Mouse (Mus musculus) forebrain, embryonic 12.5 days (tissue): ENCODE results near the gene Gm28048. TPM values are rescaled to one million over a fixed set of nuclear protein-coding genes. Genes with fewer than 3 reads are reported as not detected.

Experiments
- ATAC-seq: fragments of 200-750 bp; cut with Nextera tagmentation; 2 replicates; pipeline ENCODE4 v1.8.0; 2017; ENCODE audit warnings: moderate TSS enrichment; ENCODE audit not compliant: low FRiP score
- H3K27ac ChIP-seq: fragments of 300-500 bp; sonication (generic); 2 replicates; pipeline ENCODE4 v1.5.1; 2016; ENCODE audit warnings: mild to moderate bottlenecking
- H3K27me3 ChIP-seq: fragments of 300-500 bp; sonication (generic); 2 replicates; pipeline ENCODE4 v1.6.1; 2016; ENCODE audit warnings: mild to moderate bottlenecking
- H3K36me3 ChIP-seq: fragments of 300-500 bp; sonication (generic); replicated peaks from 2 replicates; pipeline ENCODE4 v1.6.1; 2016; ENCODE audit warnings: mild to moderate bottlenecking
- H3K4me1 ChIP-seq: fragments of 300-500 bp; sonication (generic); 2 replicates; pipeline ENCODE4 v1.6.1; 2016
- H3K4me2 ChIP-seq: fragments of 300-500 bp; sonication (generic); 2 replicates; pipeline ENCODE4 v1.6.1; 2016; ENCODE audit warnings: mild to moderate bottlenecking, moderate library complexity
- H3K4me3 ChIP-seq: fragments of 300-500 bp; sonication (generic); replicated peaks from 2 replicates; pipeline ENCODE4 v1.5.1; 2016; ENCODE audit warnings: mild to moderate bottlenecking
- H3K9ac ChIP-seq: fragments of 300-500 bp; sonication (generic); 2 replicates; pipeline ENCODE4 v1.6.1; 2016; ENCODE audit warnings: mild to moderate bottlenecking
- H3K9me3 ChIP-seq: fragments of 300-500 bp; sonication (generic); 2 replicates; pipeline ENCODE4 v1.6.1; 2016
- WGBS: fragments of 180-500 bp; shearing (Covaris S2); methylation state at CpG from one replicate; pipeline ENCODE4 v1.1.7; 2016; 5-methylcytosine and 5-hydroxymethylcytosine counted together
- polyA plus RNA-seq: library from polyadenylated mRNA; unstranded; fragments of >200 nt; fragmentation: Nextera tagmentation; extraction: Ambion mirVana; gene quantifications from 2 replicates; pipeline ENCODE4 v1.2.1, GENCODE M21; 2016

Gm28048 gene
- polyA plus RNA-seq, 1 experiment from 2014 or later: 4.7 TPM

DNA sequence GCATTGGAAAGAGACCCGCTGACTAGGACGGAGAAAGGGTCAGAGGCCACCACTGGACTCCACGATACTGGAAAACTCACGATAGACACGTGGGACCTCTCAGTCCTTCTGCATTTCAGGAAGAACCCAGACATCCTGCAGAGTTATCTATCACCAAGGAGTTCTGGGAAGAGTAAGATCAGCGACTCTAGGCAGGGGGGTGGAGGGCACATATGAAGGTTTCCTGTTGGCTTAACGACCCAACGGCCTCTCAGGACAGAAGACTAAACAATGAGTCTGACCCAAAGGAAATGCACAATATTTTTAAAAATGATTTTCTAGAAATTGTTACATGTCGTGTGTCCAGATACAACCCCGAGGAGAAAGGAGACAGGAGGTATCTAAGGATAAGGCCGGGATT lies 150.0 kb downstream of the Gm28048 start:
- Histone ChIP-seq H3K9ac (no peak overlapping the region), H3K4me3 (no peak overlapping the region), H3K27ac (no peak overlapping the region), H3K4me1 (peaks cover 4% of the 10 kb centered on the region; the same call in 1 of the 2 replicates), H3K27me3 (no peaks in the 10 kb centered on the region), H3K36me3 (no peaks in the 10 kb centered on the region), H3K4me2 (no peak overlapping the region), H3K9me3 (no peaks in the 10 kb centered on the region)
- 92% methylated on average over 11 of the region's 11 CpGs for WGBS
- no peak for ATAC-seq

DNA sequence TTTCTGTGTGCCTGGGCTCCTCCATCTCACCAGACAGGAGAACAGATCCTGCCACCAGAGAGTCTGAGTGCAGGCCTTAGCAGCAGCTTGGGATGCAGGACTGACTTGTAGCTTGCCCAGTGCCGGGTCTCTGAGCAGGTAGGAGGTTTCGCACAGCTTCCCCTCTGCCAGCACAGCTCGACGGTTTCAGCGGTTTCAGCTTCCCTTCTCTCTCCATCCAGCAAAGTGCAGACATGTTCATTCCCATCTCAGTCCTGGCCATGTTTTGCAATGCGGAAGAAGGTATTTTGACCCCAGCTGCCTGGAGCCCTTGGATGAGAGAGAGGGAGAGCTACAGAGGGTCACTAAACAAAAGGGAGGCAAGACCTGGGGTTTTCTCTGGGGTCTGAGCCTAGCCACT lies 151.2 kb downstream of the Gm28048 start:
- Histone ChIP-seq H3K4me3 (no peak overlapping the region), H3K4me2 (no peak overlapping the region), H3K27me3 (no peaks in the 10 kb centered on the region), H3K36me3 (no peaks in the 10 kb centered on the region), H3K27ac (no peak overlapping the region), H3K9ac (no peak overlapping the region), H3K9me3 (no peaks in the 10 kb centered on the region), H3K4me1 (peaks cover 4% of the 10 kb centered on the region; the same call in 1 of the 2 replicates)
- WGBS: 65% methylated on average over 6 of the region's 6 CpGs
- ATAC-seq: no peak

DNA sequence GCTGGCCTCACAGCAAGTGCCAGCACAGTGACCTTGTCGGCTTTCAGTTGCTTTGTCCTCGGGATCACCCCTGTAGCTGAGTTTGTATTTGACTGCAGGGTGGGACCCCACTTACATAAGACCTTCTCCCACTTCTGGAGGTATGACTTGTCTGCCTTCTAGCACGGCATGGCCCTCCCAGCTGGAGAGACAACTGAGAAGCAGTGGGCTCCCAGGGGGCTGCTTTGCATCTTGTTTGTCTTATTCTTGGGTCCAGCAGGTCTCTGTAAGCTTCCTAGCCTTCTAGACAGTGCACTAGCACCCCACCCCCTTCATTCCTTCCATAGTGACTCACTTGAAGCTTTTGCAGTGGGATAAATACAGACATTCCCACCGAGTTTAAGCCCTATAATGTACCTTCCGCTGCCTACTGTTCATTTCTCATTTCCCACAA lies 151.7 kb downstream of the Gm28048 start:
- Histone ChIP-seq H3K9ac (no peak overlapping the region), H3K27ac (no peak overlapping the region), H3K36me3 (no peaks in the 10 kb centered on the region), H3K4me2 (no peak overlapping the region), H3K4me3 (no peak overlapping the region), H3K27me3 (no peaks in the 10 kb centered on the region), H3K9me3 (no peaks in the 10 kb centered on the region), H3K4me1 (peaks cover 4% of the 10 kb centered on the region; the same call in 1 of the 2 replicates)
- ATAC-seq: no peak
- 47% methylated on average over 5 of the region's 5 CpGs for WGBS

DNA sequence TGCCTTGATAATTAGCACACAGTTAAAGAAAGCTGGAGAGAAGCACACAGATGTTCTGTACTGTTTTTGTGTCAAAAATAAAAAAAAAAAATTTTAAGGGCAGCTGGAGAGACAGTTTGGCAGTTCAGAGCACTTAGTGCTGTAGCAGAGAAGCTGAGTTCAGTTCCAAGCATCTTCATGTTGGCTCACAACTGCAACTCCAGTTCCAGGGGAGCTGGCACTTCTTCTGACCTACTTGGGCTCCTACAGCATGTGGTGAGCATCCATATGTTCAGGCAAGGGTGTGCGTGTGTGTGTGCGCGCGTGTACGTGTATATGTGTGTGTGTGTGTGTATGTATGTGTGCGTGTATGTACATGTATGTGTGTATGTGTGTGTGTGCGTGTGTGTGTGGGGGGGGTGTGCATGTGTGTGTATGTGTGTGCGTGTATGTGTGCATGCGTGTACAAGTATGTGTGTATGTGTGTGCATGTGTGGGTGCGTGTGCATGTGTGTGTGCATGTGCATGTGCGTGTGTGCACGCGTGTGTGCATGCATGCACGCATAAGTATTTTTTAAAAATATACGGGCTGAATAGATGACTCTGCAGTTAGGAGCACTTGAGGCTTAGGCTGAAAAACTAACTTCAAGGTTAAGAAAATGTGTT lies 152.8 kb downstream of the Gm28048 start:
- ATAC-seq: no peak
- H3K27me3 ChIP-seq: no peaks in the 10 kb centered on the region
- H3K4me3 ChIP-seq: no peak overlapping the region
- H3K4me2 ChIP-seq: no peak overlapping the region
- H3K9me3 ChIP-seq: no peaks in the 10 kb centered on the region
- no peak overlapping the region for H3K27ac ChIP-seq
- whole genome bisulfite sequencing: 98% methylated on average over 15 of the region's 15 CpGs
- H3K4me1 ChIP-seq: peaks cover 4% of the 10 kb centered on the region; the same call in 1 of the 2 replicates
- H3K36me3 ChIP-seq: no peaks in the 10 kb centered on the region
- H3K9ac ChIP-seq: no peak overlapping the region

DNA sequence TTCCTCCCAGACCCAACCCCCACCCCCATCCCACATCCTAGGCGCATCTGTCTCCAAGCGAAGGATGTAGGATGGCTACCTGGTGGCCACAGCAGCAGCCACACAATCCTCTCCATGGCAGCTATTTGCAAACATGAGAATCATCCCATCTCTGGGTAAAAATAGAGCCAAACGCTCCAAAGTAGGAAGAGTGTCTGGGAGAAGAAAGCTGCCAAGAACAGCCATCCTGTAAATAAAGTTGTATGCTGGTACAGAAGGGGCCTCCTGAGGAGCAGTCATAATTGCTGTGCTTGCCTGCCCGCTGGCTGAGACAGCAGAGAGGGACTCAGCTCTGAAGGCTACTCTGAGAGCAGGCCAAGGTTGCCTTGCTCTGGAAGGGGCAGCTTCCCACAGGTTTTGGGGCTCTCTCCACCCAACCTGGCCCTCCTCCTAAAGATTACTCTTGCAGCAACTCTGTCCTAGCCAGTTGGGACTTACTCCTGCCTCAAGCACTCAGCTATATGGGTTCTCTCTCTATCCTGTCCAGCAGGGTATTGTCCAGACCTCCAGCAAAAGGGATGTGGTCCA lies 154.3 kb downstream of the Gm28048 start:
- Histone ChIP-seq H3K27ac (no peak overlapping the region), H3K4me1 (peaks cover 4% of the 10 kb centered on the region; the same call in 1 of the 2 replicates), H3K36me3 (no peaks in the 10 kb centered on the region), H3K27me3 (no peaks in the 10 kb centered on the region), H3K4me3 (no peak overlapping the region), H3K4me2 (no peak overlapping the region), H3K9ac (no peak overlapping the region), H3K9me3 (no peaks in the 10 kb centered on the region)
- WGBS: 88% methylated on average over 4 of the region's 4 CpGs
- ATAC-seq: no peak

DNA sequence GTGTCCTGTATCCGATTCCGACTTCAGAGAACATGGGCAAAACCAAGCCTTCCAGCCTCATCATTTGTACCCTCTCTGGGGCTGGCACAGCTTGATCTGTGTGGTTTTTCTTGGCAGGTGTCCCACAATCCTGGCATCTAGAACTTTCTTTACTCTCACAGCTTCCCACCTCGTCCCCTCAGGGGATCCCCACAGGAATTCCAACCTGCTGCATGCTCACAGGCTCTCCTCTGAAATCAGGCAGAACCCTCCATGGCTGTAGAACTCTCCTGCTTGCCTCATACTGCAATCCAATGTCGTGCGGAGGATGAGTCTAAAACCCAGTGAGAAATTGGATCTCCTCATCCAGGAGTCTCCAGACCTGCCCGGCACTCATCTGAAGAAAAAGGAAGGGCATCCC lies 155.2 kb downstream of the Gm28048 start:
- no peak overlapping the region for H3K27ac ChIP-seq
- WGBS: 89% methylated on average over 6 of the region's 6 CpGs
- H3K9me3 ChIP-seq: no peaks in the 10 kb centered on the region
- no peaks in the 10 kb centered on the region for H3K27me3 ChIP-seq
- ATAC-seq: no peak
- H3K4me1 ChIP-seq: peaks cover 4% of the 10 kb centered on the region; the same call in 1 of the 2 replicates
- H3K9ac ChIP-seq: no peak overlapping the region
- H3K4me2 ChIP-seq: no peak overlapping the region
- no peaks in the 10 kb centered on the region for H3K36me3 ChIP-seq
- H3K4me3 ChIP-seq: no peak overlapping the region

DNA sequence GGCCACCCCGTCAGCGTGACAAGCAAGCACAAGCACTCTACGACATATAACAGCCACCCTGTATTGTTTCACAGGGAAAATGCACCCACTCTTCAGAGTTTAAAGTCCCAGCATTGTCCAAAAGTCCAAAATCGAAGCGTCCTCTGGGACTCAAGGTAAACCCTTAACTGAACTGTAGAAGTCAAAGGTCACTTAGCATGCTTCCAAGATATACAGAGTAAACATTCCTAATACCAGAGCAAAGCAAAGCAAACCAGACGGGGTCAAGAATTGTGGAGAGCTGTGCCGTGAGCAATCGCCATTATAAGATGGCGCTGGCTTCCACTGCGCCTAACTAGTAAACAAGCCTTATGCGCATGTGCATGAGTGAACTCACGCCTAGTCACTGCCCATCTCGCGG lies 155.8 kb downstream of the Gm28048 start:
- Histone ChIP-seq H3K4me1 (peaks cover 4% of the 10 kb centered on the region; the same call in 1 of the 2 replicates), H3K27me3 (no peaks in the 10 kb centered on the region), H3K36me3 (no peaks in the 10 kb centered on the region), H3K27ac (no peak overlapping the region), H3K4me3 (no peak overlapping the region), H3K4me2 (no peak overlapping the region), H3K9me3 (no peaks in the 10 kb centered on the region), H3K9ac (no peak overlapping the region)
- no peak for ATAC-seq
- WGBS: 93% methylated on average over 14 of the region's 14 CpGs

DNA sequence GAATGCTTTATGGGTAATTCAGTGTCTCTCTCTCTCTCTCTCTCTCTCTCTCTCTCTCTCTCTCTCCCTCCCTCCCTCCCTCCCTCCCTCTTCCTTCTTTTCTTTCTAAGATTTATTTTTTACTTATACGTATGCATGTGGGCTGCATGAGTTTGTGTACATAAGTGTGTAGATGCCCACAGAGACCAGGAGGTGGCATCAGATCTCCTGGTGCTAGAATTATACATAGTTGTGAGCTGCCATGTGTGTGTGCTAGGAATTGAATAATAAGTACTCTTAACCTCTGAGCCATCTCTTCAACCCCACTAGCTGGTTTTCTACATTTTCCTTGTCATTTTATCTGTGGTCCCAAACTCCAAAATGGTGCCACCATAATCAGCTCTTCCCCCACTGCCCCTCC lies 156.3 kb downstream of the Gm28048 start:
- Histone ChIP-seq H3K4me2 (no peak overlapping the region), H3K27ac (no peak overlapping the region), H3K9ac (no peak overlapping the region), H3K27me3 (no peaks in the 10 kb centered on the region), H3K4me3 (no peak overlapping the region), H3K4me1 (peaks cover 4% of the 10 kb centered on the region; the same call in 1 of the 2 replicates), H3K9me3 (no peaks in the 10 kb centered on the region), H3K36me3 (no peaks in the 10 kb centered on the region)
- no peak for ATAC-seq
- WGBS: 93% methylated on average over 1 of the region's 1 CpGs

DNA sequence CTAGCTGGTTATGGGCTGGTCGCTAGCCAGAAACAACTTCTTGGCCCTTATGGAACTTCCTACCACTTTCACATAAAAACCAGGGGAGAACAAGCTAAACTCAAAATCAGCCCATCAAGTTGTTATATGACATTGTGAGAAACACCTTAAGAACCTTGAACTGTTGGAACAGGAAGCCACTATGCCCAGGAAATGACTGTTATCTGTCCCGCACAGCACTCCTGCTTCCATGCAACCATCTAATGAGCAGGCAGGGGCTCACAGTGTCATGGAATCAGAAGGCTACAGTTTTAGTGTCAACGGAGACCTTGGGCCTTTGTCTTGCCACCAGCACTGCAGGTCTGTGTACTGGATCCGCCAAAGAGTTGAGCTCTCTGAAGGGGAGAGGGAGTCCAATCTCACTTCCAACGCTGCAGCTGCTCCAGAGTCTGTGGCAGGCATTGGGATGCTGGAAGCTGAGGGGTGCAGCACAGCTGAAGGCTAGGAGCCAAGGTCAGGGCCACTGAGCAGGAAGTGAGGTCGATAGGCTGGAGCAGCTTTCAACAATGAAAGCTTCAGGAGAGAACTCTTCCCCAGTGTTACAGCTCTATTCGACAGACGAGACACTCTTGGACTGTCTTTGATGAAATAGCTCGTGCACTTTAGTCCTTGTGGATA lies 157.7 kb downstream of the Gm28048 start:
- Histone ChIP-seq H3K36me3 (no peaks in the 10 kb centered on the region), H3K4me2 (no peak overlapping the region), H3K9ac (no peak overlapping the region), H3K27me3 (no peaks in the 10 kb centered on the region), H3K27ac (no peak overlapping the region), H3K4me3 (no peak overlapping the region), H3K4me1 (no peaks in the 10 kb centered on the region), H3K9me3 (no peaks in the 10 kb centered on the region)
- 83% methylated on average over 9 of the region's 9 CpGs for WGBS
- no peak for ATAC-seq

DNA sequence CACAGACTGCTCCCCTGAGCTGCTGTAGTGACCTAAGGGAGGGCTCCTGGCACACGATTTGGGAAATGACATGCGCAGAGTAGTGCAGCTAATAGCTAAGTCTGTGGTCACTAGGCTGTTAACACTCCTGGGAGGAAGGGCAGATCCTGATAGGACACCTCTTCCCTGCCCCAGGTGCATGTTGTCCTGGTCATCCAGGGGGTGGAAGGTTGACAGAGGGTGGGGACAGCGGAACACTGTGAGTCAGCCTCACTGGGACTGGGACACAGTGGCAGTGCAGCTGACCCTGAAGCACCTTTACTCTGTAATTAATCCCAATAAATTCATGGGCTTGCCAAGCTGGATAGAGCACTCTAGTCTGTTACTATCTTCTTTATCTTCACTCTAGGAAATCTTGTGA lies 160.6 kb downstream of the Gm28048 start:
- Histone ChIP-seq H3K9ac (no peak overlapping the region), H3K4me3 (no peak overlapping the region), H3K27ac (no peak overlapping the region), H3K4me2 (no peak overlapping the region), H3K36me3 (no peaks in the 10 kb centered on the region), H3K9me3 (no peaks in the 10 kb centered on the region), H3K4me1 (no peaks in the 10 kb centered on the region), H3K27me3 (no peaks in the 10 kb centered on the region)
- no peak for ATAC-seq
- WGBS: 87% methylated on average over 3 of the region's 3 CpGs

DNA sequence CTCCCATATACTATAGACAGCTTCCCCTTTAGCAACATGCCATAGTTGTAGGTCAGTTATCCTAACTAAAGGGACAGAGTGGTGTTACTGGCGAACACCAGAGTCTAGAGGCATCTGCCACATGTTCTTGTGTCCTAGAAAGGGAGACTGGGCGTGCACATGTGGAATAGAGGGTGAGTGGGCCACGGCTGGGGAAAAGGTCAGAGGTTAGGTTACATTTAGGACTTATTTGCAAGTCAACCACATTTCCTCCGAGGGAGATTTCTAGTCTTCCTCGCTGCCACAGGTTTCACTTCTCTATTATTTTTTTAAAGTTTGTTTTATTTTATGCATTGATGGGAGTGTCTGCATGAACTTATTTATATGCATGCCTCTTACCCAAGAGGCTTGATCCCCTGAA lies 163.5 kb downstream of the Gm28048 start:
- Histone ChIP-seq H3K9ac (no peak overlapping the region), H3K9me3 (no peaks in the 10 kb centered on the region), H3K27ac (no peak overlapping the region), H3K4me2 (no peak overlapping the region), H3K27me3 (no peaks in the 10 kb centered on the region), H3K36me3 (no peaks in the 10 kb centered on the region), H3K4me1 (no peaks in the 10 kb centered on the region), H3K4me3 (no peak overlapping the region)
- ATAC-seq: no peak
- 83% methylated on average over 5 of the region's 5 CpGs for WGBS

DNA sequence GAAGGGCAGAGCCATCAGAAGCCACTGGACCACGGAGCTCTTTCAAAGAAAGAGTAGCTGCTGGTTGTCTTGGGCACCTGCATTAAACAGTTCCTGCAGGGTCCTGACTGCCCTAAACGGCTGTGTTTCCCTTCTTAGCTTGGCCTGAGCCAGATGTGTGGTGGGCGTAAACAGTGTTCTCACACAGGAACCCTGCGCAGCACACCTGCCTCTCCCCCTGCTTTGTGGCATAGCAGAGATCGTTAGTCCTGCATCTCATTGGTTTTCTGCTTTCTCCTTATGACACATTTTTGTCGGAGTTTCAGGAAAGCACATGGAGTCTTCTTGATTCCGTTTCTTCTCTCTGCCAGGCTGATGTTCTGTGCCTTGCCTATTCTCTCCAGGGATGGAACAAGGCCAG lies 166.0 kb downstream of the Gm28048 start:
- ATAC-seq: no peak
- Histone ChIP-seq H3K4me2 (no peak overlapping the region), H3K4me1 (no peaks in the 10 kb centered on the region), H3K4me3 (no peak overlapping the region), H3K36me3 (no peaks in the 10 kb centered on the region), H3K27ac (no peak overlapping the region), H3K9me3 (no peaks in the 10 kb centered on the region), H3K9ac (no peak overlapping the region), H3K27me3 (no peaks in the 10 kb centered on the region)
- 85% methylated on average over 7 of the region's 7 CpGs for WGBS

DNA sequence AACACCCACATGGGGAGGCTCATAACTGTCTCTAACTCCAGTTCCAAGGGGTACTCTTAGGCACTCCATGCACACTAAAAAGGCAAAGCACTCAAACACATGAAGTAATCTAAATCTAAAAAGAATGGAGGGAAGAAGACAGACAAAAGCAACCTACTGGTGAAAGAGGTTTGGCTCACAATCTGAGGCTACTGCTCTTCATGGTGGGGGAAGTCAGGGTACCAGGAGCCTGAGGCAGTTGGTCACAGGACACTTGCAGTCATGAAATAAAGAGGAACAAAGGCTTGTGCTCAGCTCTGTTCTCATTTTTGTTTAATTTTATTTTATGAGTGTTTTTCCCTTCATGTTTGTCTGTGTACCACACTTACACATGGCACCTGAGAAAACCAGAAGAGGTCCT lies 166.7 kb downstream of the Gm28048 start:
- H3K9ac ChIP-seq: no peak overlapping the region
- H3K27me3 ChIP-seq: no peaks in the 10 kb centered on the region
- no peaks in the 10 kb centered on the region for H3K4me1 ChIP-seq
- no peak overlapping the region for H3K4me2 ChIP-seq
- H3K9me3 ChIP-seq: no peaks in the 10 kb centered on the region
- H3K4me3 ChIP-seq: no peak overlapping the region
- no peaks in the 10 kb centered on the region for H3K36me3 ChIP-seq
- ATAC-seq: no peak
- H3K27ac ChIP-seq: no peak overlapping the region
